Mouse (Mus musculus): ENCODE data around the gene Olfr461. TPM values are rescaled to one million over a fixed set of nuclear protein-coding genes. Genes with fewer than 3 reads are reported as not detected.
"Not testable (repeated sequence)": the region's sequence is repeated elsewhere in the genome, so short reads cannot be mapped to it uniquely, and the experiment has no call there.

Gene Olfr461
- total RNA-seq (2021) = not detected

GRCm38 (mm10) chr6:40554950-40555349 is at the start of gene Olfr461:
Gene Olfr461 (minus strand): TSS chr6:40555050.
- DNase-seq = no peak
- intact Hi-C loops (cut with DNase I) = no loop called here

GRCm38 (mm10) chr6:40598546-40598945 is 43.7 kb upstream of the Olfr461 start:
- intact Hi-C loops (cut with DNase I); DNase-seq: not testable (repeated sequence)

GRCm38 (mm10) chr6:40594804-40595550 is 40.1 kb upstream of the Olfr461 start:
- intact Hi-C loops (cut with DNase I) = no loop called here
- DNase-seq = no peak

- no peak for DNase-seq
- intact Hi-C loops (cut with DNase I) = no loop called here
Observed at GRCm38 (mm10) chr6:40588346-40588745, 33.5 kb upstream of the Olfr461 start.

- intact Hi-C loops (cut with DNase I) = no loop called here
- no peak for DNase-seq
Observed at GRCm38 (mm10) chr6:40585645-40586044, 30.8 kb upstream of the Olfr461 start, which contains the start of gene Clec5a. Gene Clec5a (minus strand): TSS chr6:40585821.

GRCm38 (mm10) chr6:40584336-40584735 is 29.5 kb upstream of the Olfr461 start:
- DNase-seq = no peak
- intact Hi-C loops (cut with DNase I) = no loop called here

- no peak for DNase-seq
- intact Hi-C loops (cut with DNase I) = no loop called here
Observed at GRCm38 (mm10) chr6:40576305-40576704, 21.5 kb upstream of the Olfr461 start.

GRCm38 (mm10) chr6:40573618-40574017 is 18.8 kb upstream of the Olfr461 start:
- DNase-seq = no peak
- intact Hi-C loops (cut with DNase I) = no loop called here

GRCm38 (mm10) chr6:40569187-40569586 is 14.3 kb upstream of the Olfr461 start, which contains the start of gene Olfr460:
Gene Olfr460 (plus strand): TSS chr6:40569487.
- intact Hi-C loops (cut with DNase I) = no loop called here
- DNase-seq = no peak

GRCm38 (mm10) chr6:40544690-40545089 is 10.2 kb downstream of the Olfr461 start:
- DNase-seq = no peak
- intact Hi-C loops (cut with DNase I) = no loop called here

- no peak for DNase-seq
- intact Hi-C loops (cut with DNase I) = no loop called here
Observed at GRCm38 (mm10) chr6:40519408-40519807, 35.4 kb downstream of the Olfr461 start, which contains the start of gene Prss37. Gene Prss37 (minus strand): TSS chr6:40519508.

- no peak for DNase-seq
- intact Hi-C loops (cut with DNase I) = no loop called here
Observed at GRCm38 (mm10) chr6:40493229-40493628, 61.6 kb downstream of the Olfr461 start, which contains the start of gene Tas2r108. Gene Tas2r108 (plus strand): TSS chr6:40493529.

Other genes with a start within 250 kb of the Olfr461 start
- 10 to 100 TPM; 65.5 to 72.8 TPM for gene Agk, start 229.9 kb downstream of the Olfr461 start, total RNA-seq (2021)
- 10 to 100 TPM; 26.5 to 27.7 TPM for gene E330009J07Rik, start 118.9 kb downstream of the Olfr461 start, total RNA-seq (2021)
- gene Wee2, start 116.0 kb downstream of the Olfr461 start, total RNA-seq (2021) = not detected
- gene Ssbp1, start 83.7 kb downstream of the Olfr461 start, total RNA-seq (2021) = 10 to 100 TPM; 38.1 to 38.2 TPM
- under 1 TPM; 0.34 to 0.36 TPM for gene Tas2r137, start 63.8 kb downstream of the Olfr461 start, total RNA-seq (2021)
- gene Tas2r108, start 61.5 kb downstream of the Olfr461 start, total RNA-seq (2021) = not detected
- not detected for gene Prss37, start 35.5 kb downstream of the Olfr461 start, total RNA-seq (2021)
- gene Olfr460, start 14.4 kb upstream of the Olfr461 start, total RNA-seq (2021) = not detected
- under 1 TPM; 0.44 to 0.50 TPM for gene Clec5a, start 30.8 kb upstream of the Olfr461 start, total RNA-seq (2021)
- gene Tas2r138, start 58.3 kb upstream of the Olfr461 start, total RNA-seq (2021) = not detected
- gene Mgam, start 73.8 kb upstream of the Olfr461 start, total RNA-seq (2021) = under 1 TPM; 0.18 to 0.28 TPM

Data from left cerebral cortex, postnatal 4 days (tissue).